Mouse (Mus musculus) olfactory bulb, adult 2 months (tissue): ENCODE measurements around the gene Bco1.

ENCODE experiments used
- CTCF ChIP-seq: fragments of 200-500 bp; IDR thresholded peaks from 2 replicates; pipeline ENCODE4 v1.5.1; 2012; ENCODE audit warnings: low read depth, mild to moderate bottlenecking, low read length, moderate library complexity; ENCODE audit not compliant: insufficient read depth
- POLR2A ChIP-seq: fragments of 200-500 bp; IDR thresholded peaks from 2 replicates; pipeline ENCODE4 v1.6.1; 2012; ENCODE audit warnings: mild to moderate bottlenecking, low read depth, low read length, moderate library complexity; ENCODE audit not compliant: insufficient read depth

GRCm38 (mm10) chr8:117085521-117085920 lies 10.1 kb upstream of the Bco1 start:
- TF ChIP-seq CTCF = no peak
- TF ChIP-seq POLR2A = no peak
